Mouse (Mus musculus): ENCODE measurements around the gene Retsat.

Gene Retsat

DNA sequence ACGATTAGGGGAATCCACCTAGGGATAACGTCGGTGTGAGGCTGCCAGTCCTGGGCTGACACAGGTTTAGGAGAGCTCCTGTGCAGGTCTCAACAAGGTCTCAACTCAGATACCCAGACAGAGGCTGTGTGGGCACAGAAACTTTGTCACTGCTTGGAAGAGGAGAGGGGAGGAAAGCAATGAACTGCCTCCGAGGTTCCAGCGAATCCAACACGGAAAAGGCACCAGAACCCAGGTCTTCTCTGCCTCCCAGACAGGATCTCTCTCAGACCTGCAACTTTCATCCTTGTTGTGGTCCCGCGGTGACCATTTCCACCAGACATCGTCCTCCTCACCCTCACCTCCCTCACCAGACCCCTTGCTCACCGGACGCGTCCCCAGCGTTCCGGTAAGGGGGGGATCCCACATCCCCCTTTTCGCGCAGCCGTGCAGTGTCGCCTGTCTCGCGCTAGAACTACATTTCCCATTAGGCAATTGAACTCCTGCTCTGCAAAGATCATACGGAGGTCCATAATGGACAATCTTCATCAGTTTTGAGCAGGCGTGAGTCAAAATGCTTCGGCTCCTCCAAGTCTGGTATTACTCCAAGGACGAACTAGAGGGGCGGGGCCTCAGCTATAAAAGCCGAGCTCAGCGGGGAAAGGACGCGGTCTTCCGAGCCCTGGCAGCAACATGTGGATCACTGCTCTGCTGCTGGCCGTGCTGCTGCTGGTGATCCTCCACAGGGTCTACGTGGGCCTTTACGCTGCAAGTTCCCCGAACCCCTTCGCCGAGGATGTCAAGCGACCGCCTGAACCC, at the start of gene Retsat, which contains the start of gene Elmod3:
TSS of gene Retsat (plus strand) at position 520 of the 798 bp plus-strand sequence.
TSS of gene Elmod3 (minus strand) at position 458 of the 798 bp plus-strand sequence.
- in situ Hi-C loops (cut with MboI) = no loop called here

DNA sequence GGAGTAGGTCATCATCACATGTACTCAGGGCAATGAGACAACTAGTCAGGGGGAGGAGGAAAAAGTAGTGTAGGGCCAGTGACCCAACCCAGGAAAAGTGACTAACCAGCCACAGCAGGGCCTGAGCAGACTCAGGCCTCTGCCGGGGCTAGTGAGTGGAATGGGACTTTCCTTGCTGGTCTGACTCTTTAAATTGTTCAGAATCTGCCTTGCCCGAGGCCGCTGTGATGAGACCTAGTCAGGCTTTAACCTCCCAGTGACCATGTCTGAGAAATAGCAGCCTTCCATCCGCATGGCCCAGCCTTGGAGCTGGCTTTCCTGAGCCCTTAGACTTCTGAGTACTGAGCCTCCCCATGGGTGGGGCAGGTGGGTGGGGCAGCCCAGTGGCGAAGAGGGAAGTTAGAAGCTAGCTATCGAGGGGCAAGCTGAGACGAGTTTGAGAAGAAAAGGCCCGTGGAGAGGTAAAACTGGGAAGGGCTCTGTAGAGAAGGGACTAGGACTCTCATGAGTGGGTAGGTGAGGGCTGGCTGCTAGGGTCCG, 49.2 kb upstream of the Retsat start:
- in situ Hi-C loops (cut with MboI) = no loop called here

DNA sequence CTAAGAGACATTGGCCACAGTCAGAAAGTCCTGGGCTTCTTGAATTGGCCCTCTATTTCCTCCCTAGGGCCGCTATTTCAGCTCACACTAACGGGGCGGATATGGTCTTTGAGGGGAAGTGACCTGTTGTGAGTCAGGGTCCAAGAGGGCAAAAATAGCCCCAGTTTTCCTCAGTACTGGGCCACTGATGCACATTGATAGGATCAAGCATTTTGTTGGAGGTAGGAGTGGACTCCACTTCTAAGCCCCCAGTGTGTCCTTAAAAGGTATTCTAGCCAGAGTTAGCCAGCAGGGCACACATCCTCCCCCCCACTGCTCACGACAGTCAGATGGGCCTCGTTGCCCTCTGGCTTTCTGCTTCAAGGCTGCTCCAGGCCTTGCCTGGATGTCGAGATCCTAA, 48.2 kb upstream of the Retsat start:
- in situ Hi-C loops (cut with MboI) = no loop called here

DNA sequence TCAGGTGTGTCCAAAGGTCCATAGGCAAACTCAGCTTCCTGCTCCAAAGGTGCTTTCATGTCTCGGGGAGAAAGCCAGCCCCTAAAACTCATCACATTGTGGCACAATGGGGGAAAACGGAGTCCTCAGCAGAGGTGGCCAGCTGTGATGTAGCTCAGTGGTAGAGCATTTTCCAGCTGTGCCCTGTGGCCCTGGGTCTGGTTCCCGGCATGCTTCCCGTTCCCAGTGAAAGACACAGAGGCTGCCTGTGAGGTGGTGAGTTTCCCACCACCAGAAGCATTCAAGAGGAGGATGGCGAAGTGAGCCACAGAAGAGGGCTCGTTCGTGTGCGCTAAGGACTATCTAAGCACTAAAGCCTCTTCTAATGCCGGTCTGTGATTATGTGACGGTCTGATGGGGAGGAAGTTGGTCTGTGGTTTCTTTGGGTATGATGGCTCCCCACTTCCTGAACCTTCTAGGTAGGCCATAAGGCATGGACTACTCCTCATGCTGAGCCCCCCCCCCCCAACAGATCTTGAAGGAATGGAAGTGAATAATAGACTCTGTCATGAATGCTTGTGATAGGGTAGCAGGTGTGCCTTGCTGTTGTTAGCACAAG, 47.7 kb upstream of the Retsat start:
- in situ Hi-C loops (cut with MboI) = no loop called here

GRCm38 (mm10) chr6:72552171-72553078, 45.9 kb upstream of the Retsat start:
- in situ Hi-C loops (cut with MboI) = no loop called here

- in situ Hi-C loops (cut with MboI) = no loop called here
Measured at GRCm38 (mm10) chr6:72553079-72553412, 45.2 kb upstream of the Retsat start.

DNA sequence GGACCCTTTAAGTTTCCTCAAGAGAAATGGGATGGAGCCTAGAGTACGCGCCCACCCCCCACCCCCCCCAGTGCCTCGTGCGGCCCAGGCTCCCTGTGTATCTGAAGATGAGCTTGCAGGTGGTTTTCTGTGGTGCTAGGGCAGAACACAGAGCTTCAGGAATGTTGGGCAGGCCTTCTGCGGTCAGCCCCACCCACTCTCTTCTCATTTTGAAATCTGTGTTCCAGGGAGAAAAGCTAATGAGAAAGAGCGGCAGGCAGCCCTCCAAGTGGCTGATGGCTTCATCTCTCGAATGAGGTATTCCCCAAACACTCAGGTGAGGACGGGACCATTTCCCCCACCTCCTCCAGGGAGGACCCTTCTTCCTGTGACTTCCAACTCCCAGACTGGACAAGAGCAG, 37.5 kb upstream of the Retsat start:
- in situ Hi-C loops (cut with MboI) = loop anchor here (10.0 kb wide), 1 partner anchor 136 kb away; no protein-coding TSS in a partner anchor

DNA sequence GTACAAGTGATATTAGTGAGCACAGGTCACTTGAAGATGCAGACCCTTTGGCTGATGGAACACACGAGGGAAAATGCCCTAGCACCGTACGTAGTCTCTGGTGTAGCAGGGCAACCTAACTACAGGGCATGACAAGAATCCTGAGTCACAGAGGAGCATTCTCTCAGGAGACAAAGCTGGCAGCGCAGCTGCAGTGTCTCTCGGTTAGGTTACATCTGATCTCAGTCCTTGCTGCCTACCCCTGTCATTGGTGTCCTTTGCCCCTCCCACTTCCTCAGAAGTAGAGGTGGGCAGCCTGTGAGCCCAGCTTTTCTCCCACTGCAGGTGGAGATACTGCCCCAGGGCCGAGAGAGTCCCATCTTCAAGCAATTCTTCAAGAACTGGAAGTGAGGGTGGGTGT, 35.8 kb upstream of the Retsat start:
- in situ Hi-C loops (cut with MboI) = loop anchor here (10.0 kb wide), 1 partner anchor 138 kb away; no protein-coding TSS in a partner anchor

GRCm38 (mm10) chr6:72562894-72563293, 35.4 kb upstream of the Retsat start:
- in situ Hi-C loops (cut with MboI) = loop anchor here (10.0 kb wide), 1 partner anchor 138 kb away; no protein-coding TSS in a partner anchor

- in situ Hi-C loops (cut with MboI) = loop anchor here (10.0 kb wide), 1 partner anchor 141 kb away; no protein-coding TSS in a partner anchor
Measured at GRCm38 (mm10) chr6:72565506-72565905, 32.8 kb upstream of the Retsat start.

DNA sequence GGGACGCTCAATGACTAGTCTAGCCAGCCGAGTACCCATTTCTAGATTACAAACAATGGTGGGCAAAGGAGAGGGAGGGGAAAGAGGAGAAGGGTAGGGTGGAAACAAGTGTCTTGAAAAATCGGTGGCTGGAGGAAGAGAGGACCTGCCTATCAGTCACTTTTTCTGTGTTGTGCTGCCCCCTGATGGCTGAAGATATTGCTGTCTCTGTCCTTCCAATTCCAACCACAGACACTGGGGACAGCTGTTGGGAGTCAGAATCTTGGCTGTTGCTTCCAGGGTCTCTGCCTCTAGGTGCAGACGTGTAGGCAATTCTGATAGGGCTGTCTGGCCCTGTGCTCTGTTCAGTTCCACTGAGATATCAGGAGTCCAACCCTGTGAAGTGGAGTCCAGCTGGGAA, 32.2 kb upstream of the Retsat start:
- in situ Hi-C loops (cut with MboI) = loop anchor here (10.0 kb wide), 1 partner anchor 141 kb away; no protein-coding TSS in a partner anchor

GRCm38 (mm10) chr6:72567508-72567907, 30.8 kb upstream of the Retsat start:
- in situ Hi-C loops (cut with MboI) = loop anchor here (10.0 kb wide), 1 partner anchor 143 kb away; no protein-coding TSS in a partner anchor

GRCm38 (mm10) chr6:72568736-72569135, 29.5 kb upstream of the Retsat start:
- in situ Hi-C loops (cut with MboI) = loop anchor here (10.0 kb wide), 1 partner anchor 144 kb away; no protein-coding TSS in a partner anchor

DNA sequence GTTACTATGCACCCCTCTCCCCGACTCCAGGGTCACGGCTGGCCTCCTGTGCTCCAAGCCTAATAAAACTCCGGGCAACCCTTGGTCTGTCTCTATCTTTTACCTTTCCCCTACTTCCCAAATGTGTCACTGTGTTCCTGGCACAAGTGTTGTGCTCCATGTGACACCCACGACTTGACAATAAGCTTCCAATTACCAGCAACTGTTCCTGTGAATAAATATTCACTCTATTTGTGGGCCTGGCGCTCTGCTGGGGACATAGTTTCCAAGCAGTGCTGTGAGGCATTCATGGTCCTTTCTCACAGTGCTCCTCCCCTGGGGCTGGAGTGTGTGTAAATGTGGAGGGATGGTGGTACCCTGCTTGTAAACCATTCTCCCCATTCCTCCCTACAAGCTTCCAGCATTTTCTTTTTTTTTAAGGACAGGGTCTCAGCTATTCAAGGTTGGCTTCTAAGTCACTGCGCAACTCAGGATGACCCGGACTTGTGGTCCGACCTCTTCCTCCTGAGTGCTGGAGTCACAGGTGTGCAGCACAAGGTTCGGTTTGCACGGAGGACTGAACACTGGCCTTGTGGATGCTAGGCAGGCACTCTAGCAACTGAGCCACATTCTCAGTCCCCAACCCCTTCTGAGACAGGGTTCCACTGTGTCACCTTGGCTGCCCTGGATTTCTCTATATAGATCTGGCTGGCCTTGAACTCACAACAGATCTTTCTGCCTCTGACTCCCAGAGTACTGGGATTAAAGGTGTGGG, 27.5 kb upstream of the Retsat start:
- in situ Hi-C loops (cut with MboI) = no loop called here

GRCm38 (mm10) chr6:72571826-72572225, 26.4 kb upstream of the Retsat start:
- in situ Hi-C loops (cut with MboI) = no loop called here

DNA sequence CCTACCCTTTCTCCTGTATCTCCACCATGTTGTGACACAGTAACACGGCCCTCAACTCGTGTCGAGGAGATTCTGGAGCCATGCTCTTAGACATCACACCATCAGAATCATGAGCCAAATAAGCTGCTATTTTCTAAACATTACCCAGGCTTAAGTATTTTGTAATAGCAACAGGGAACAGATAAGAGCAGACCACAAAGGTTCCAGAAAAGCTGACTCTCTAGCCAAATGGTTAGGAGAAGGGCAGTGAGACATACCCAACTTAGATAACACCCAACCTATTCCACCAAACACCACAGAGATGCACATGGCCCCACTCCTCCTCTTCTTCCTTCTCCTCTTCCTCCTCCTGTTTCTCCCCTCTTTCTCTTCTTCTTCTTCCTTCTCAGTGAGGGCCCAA, 22.2 kb upstream of the Retsat start:
- in situ Hi-C loops (cut with MboI) = no loop called here

GRCm38 (mm10) chr6:72581625-72582382, 16.5 kb upstream of the Retsat start:
- in situ Hi-C loops (cut with MboI) = no loop called here

DNA sequence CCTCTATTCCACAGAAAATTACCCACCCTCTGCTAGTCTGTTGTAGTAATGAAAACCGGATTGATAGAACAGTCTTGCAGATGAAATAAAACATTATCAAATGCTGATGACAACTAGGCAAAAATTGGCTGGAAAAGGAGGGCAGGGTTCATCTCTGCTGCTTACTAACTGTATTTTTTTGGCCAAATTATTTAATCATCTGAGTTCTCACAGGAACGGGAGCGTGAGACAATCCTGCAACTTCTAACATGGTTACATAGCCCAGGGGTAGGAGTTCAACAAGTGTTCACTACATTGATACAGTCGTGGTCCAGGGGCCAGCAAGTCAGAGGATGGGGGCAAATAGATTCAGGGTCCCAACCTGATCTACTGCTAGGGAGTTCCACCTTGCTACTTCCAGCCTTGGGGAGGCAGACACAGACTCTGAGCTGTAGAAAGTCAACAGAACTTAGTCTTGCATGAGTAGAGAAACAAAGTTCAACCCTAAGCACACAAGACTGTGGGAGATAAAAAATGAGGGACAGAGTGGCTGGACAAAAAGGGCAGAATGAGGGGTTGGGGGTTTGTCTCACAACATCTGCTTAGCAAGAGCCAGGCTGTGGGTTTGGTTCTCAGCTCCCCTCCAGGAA, 14.9 kb upstream of the Retsat start:
- in situ Hi-C loops (cut with MboI) = no loop called here

DNA sequence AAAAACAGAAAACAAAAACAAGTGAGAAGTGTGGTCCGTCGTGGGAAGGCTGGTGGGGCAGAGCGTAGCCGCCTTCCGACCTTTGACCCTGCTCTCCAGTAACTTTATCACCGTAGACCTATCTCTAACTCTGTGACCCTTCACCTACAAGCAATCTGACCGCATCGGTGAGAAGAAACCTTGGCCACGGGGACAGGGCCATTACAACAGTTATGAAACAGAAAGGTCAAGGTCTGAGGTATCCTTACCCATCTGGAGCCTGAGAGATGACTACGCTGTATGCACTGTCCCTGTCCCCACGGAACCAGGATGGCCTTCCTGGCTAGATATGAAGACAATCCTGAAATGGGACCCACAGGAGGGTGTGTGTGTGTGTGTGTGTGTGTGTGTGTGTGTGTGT, 14.1 kb upstream of the Retsat start:
- in situ Hi-C loops (cut with MboI) = no loop called here

DNA sequence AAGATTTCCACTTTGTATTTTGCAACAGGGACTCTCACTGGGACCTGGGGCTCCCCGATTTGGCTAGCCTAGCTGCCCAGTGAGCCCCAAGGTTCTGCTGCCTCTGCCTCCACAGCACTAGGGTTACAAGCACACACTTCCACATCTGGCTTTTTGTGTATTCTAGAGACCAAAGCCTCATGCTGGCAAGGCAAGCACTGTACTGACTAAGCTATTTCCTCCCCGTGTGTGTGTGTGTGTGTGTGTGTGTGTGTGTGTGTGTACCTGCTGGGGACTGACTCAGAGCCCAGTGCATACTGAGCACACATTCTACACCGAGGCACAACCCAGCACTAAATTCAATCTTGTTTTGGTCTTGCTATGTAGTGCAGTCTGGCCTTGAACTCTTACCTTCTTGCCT, 11.6 kb upstream of the Retsat start:
- in situ Hi-C loops (cut with MboI) = no loop called here
